Mouse (Mus musculus) stomach, embryonic 14.5 days (tissue): ENCODE measurements around the gene Knl1. TPM values are rescaled to one million over a fixed set of nuclear protein-coding genes. Genes with fewer than 3 reads are reported as not detected.
"Not testable (repeated sequence)": the region's sequence is repeated elsewhere in the genome, so short reads cannot be mapped to it uniquely, and the experiment has no call there.

Experiments used
- ATAC-seq: fragments of 200-750 bp; cut with Nextera tagmentation; 2 replicates; pipeline ENCODE4 v1.8.0; 2017; ENCODE audit warnings: low read depth, moderate TSS enrichment; ENCODE audit not compliant: insufficient number of reproducible peaks, insufficient read depth, low FRiP score
- H3K27ac ChIP-seq: fragments of 300-500 bp; sonication (generic); 2 replicates; pipeline ENCODE4 v1.5.1; 2014; ENCODE audit warnings: mild to moderate bottlenecking, low read length, moderate library complexity, mixed read lengths
- H3K27me3 ChIP-seq: fragments of 300-500 bp; sonication (generic); 2 replicates; pipeline ENCODE4 v1.6.1; 2014; ENCODE audit warnings: low read length, control low read depth, mixed read lengths; ENCODE audit not compliant: control insufficient read depth, insufficient read depth
- H3K36me3 ChIP-seq: fragments of 300-500 bp; sonication (generic); 2 replicates; pipeline ENCODE4 v1.6.1; 2014; ENCODE audit warnings: mild to moderate bottlenecking, control low read depth, low read length, moderate library complexity, mixed read lengths; ENCODE audit not compliant: control insufficient read depth, insufficient read depth
- H3K4me1 ChIP-seq: fragments of 300-500 bp; sonication (generic); 2 replicates; pipeline ENCODE4 v1.6.1; 2014; ENCODE audit warnings: low read length, control low read depth, mixed read lengths; ENCODE audit not compliant: control insufficient read depth, insufficient read depth
- H3K4me2 ChIP-seq: fragments of 300-500 bp; sonication (generic); replicated peaks from 2 replicates; pipeline ENCODE4 v1.6.1; 2014; ENCODE audit warnings: low read depth, low read length, control low read depth
- H3K4me3 ChIP-seq: fragments of 300-500 bp; sonication (generic); 2 replicates; pipeline ENCODE4 v1.5.1; 2014; ENCODE audit warnings: low read depth, low read length, control low read depth
- H3K9ac ChIP-seq: fragments of 300-500 bp; sonication (generic); replicated peaks from 2 replicates; pipeline ENCODE4 v1.6.1; 2014; ENCODE audit warnings: low read depth, mild to moderate bottlenecking, control low read depth, low read length, moderate library complexity, mixed read lengths
- H3K9me3 ChIP-seq: fragments of 300-500 bp; sonication (generic); 2 replicates; pipeline ENCODE4 v1.6.1; 2016; ENCODE audit warnings: low read depth, low read length, control low read depth; ENCODE audit not compliant: control insufficient read depth
- WGBS: fragments of 180-500 bp; shearing (Covaris S2); extraction: QIAGEN DNeasy Blood & Tissue Kit; methylation state at CpG from one replicate; pipeline ENCODE4 v1.1.7; 2014; 5-methylcytosine and 5-hydroxymethylcytosine counted together
- polyA plus RNA-seq: library from polyadenylated mRNA; unstranded; fragments of >200 nt; fragmentation: Nextera tagmentation; extraction: Ambion mirVana; gene quantifications from 2 replicates; pipeline ENCODE4 v1.2.1, GENCODE M21; 2014

The Knl1 gene
- 47.6 and 54.4 TPM in 2 replicates for polyA plus RNA-seq

DNA sequence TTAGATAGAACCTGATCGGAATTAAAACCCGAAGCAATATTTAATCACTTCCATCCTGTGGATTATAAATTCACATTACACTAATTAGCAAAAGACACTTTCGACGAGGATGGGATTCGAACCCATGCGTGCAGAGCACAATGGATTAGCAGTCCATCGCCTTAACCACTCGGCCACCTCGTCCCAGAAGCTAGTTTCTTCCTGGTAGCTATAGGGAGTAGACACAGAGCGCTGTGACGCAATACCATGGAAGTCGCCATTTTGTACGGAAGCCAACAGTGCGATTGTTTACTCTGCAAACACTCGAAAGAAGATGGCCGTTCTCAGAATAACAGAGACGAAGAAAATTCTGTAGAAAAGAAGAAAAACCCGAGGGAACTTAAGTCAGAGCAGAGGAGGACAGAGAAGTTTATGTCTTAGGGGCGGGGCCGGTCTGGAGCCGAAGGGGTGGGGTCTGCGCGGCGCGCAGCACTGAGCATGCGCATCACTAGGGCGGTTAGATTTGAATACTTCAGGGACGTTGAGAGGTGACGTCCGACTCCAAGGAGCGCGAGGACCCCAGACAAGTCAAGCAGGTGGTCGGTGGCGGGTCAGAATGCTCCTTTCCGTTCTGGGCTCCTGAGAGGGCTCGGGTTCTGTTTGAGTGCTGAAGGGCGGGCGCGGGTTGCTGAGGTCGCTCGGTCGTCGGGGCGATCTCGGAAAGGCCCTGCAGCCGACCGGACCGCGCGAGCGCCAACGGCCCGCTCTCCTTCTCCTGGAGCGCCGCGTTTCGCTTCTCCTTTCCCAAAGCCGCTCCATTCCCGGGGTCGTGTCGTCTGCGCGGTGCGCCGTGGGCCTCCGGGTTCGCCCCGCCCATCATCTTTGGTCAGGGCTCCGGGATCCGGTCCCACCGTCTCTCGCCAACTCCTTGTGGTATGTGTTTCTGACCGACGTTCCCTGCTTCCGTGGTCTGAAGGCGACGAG lies at the start of gene Knl1:
Gene Knl1, plus strand, starts transcription at position 471 of the 963 bp plus-strand sequence.
- ATAC-seq, result peak; percentile 94
- peaks cover 5% of the 10 kb centered on the region; the same call in 1 of the 2 replicates for H3K4me1 ChIP-seq
- H3K4me3 ChIP-seq, result peak within 1 kb of the TSS; percentile 93
- under 1% methylated on average over 77 of the region's 77 CpGs for WGBS
- H3K9ac ChIP-seq, result peak within 1 kb of the TSS; percentile 73
- peak within 1 kb of the TSS; percentile 84 for H3K27ac ChIP-seq
- H3K36me3 ChIP-seq, result no peaks in the 10 kb centered on the region
- no peaks in the 10 kb centered on the region for H3K9me3 ChIP-seq
- peak within 1 kb of the TSS; percentile 50 for H3K4me2 ChIP-seq
- H3K27me3 ChIP-seq, result no peaks in the 10 kb centered on the region

DNA sequence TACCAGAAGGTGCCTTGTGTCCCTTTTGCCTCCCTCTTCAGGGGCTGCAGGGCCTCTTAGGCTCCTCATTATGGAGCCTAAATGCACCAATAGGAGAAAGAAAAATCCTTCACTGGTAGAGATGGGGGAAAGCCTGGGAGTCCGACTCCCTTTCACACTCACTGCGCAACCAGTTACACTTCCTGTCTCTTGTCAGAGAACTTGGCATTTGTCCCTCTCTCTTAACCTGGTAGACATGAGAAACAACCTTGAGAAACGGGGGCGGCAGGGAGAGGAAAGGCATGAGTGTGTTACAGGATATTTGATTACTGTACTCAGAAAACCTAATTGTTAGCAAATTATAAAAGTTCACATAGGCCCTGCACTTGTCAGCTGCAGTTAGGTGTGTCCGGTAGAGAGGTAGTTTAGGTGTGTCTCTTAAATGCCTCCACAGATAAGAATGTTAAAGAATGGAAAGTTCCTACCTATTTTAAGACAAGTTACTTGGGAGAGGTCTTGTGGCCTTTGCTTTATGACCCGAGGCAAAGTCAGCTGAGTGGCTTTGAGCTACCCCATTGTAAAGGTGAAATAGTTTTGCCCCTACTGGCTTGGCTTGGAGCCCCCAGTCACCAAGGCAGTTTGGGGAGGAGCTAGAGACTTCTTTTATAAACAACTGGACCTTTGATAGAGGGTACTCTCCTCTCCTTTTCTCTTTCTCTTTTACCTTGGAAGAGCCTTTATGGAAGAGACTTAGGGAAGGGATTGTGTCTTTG lies 48.6 kb upstream of the Knl1 start:
- 61% methylated on average over 6 of the region's 6 CpGs for WGBS
- no peak for ATAC-seq

DNA sequence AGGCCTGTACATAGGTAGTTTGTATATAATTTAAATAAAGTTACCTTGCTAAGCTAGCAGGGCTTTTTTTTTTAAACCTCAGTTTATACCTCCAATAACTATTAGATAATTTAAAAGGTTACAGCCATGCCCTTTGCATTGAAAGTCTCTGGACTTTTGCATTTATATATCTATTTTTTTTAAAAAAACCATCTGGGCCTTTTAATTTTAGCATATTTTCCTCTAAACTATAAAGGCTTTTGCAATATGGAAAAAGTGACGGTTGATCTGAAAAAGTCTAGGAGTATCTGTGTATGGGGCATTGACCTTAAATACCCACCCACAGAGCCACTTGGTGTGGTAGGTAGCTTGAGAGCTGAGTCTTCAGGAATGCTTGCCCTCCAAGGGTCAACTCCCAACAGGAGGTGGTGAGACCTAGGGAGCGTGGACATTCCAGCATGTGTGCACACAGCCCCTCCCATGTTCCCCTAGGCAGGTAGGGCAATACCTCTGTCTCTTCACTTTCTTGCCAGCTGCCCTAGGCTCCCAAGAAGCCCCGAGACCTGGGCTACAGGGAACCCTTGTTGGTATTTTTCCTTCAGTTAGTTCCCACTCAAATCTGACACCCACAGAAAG lies 47.8 kb upstream of the Knl1 start:
- Histone ChIP-seq H3K4me2 (no peak overlapping the region), H3K36me3 (no peaks in the 10 kb centered on the region), H3K4me3 (no peak overlapping the region), H3K27ac (no peak overlapping the region), H3K4me1 (0 out of 2 replicates have a peak, but pooled peaks cover 1% of the 10 kb centered on the region), H3K27me3 (no peaks in the 10 kb centered on the region), H3K9me3 (no peaks in the 10 kb centered on the region), H3K9ac (no peak overlapping the region)
- ATAC-seq, result no peak
- 67% methylated on average over 3 of the region's 3 CpGs for WGBS

More for the DNA sequence above, 48.6 kb upstream of the Knl1 start:
- H3K9me3 ChIP-seq, result no peaks in the 10 kb centered on the region
- no peak overlapping the region for H3K27ac ChIP-seq
- no peak overlapping the region for H3K9ac ChIP-seq
- H3K4me1 ChIP-seq, result 0 out of 2 replicates have a peak, but pooled peaks cover 2% of the 10 kb centered on the region
- no peaks in the 10 kb centered on the region for H3K36me3 ChIP-seq
- no peak overlapping the region for H3K4me2 ChIP-seq
- H3K27me3 ChIP-seq, result no peaks in the 10 kb centered on the region
- no peak overlapping the region for H3K4me3 ChIP-seq

DNA sequence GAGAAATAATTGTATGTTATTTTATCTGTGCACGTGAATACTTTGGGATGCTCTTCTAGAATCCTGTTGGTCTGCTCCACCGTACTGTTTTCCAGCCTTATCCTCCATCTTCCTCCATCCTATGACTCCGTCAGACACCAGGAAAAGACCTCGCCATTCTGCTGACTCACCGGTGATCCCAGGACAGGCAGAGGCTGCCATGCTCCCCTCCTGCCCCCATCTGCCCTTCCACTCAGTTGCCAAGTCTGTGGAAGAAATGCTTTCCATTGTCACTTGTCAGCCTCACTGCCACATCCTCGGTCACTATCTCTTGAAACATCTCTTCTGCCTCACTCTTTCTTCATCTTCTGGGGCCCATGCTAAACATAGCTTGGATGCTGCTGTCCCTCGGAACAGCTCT lies 40.0 kb upstream of the Knl1 start:
- no peaks in the 10 kb centered on the region for H3K4me1 ChIP-seq
- 79% methylated on average over 7 of the region's 7 CpGs for WGBS
- H3K27me3 ChIP-seq, result no peaks in the 10 kb centered on the region
- no peak overlapping the region for H3K4me2 ChIP-seq
- no peak for ATAC-seq
- H3K9me3 ChIP-seq, result no peaks in the 10 kb centered on the region
- no peak overlapping the region for H3K9ac ChIP-seq
- no peaks in the 10 kb centered on the region for H3K36me3 ChIP-seq
- no peak overlapping the region for H3K27ac ChIP-seq
- H3K4me3 ChIP-seq, result no peak overlapping the region

DNA sequence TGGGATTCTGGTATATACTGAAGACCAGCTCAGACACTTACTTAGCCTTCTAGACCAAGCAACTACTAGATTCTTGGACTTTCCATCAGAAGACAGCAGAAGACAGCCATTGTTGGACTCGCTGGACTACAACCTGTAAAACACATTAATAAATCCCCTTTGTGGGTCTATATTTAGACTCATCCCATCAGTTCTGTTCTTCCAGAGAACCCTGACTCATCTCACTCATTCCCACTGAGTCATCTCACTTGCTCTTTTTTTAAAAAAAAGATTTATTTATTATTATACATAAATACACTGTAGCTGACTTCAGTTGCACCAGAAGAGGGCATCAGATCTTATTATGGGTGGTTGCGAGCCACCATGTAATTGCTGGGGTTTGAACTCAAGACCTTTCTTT lies 37.5 kb upstream of the Knl1 start:
- Histone ChIP-seq H3K4me1 (no peaks in the 10 kb centered on the region), H3K27ac (no peak overlapping the region), H3K4me2 (no peak overlapping the region), H3K4me3 (no peak overlapping the region), H3K36me3 (no peaks in the 10 kb centered on the region), H3K9ac (no peak overlapping the region), H3K27me3 (no peaks in the 10 kb centered on the region), H3K9me3 (no peaks in the 10 kb centered on the region)
- ATAC-seq, result no peak
- WGBS, result 88% methylated on average over 2 of the region's 2 CpGs

DNA sequence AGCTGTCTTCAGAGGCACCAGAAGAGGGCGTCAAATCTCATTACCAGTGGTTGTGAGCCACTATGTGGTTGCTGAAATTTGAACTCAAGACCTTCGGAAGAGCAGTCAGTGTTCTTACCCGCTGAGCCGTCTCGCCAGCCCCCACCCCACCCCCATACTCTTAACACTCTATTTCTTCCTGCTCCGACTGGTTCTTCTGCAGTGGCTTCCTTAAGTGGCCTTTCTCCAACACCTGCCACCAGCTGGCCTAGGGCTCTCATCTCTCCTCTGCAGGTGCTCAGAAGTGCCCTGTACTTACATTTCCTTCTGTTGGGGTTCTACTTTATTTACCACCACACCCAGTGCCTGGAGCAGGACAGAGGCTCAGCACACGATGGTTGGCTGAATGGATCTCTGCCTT lies 31.9 kb upstream of the Knl1 start:
- H3K9ac ChIP-seq, result no peak overlapping the region
- 69% methylated on average over 7 of the region's 7 CpGs for WGBS

DNA sequence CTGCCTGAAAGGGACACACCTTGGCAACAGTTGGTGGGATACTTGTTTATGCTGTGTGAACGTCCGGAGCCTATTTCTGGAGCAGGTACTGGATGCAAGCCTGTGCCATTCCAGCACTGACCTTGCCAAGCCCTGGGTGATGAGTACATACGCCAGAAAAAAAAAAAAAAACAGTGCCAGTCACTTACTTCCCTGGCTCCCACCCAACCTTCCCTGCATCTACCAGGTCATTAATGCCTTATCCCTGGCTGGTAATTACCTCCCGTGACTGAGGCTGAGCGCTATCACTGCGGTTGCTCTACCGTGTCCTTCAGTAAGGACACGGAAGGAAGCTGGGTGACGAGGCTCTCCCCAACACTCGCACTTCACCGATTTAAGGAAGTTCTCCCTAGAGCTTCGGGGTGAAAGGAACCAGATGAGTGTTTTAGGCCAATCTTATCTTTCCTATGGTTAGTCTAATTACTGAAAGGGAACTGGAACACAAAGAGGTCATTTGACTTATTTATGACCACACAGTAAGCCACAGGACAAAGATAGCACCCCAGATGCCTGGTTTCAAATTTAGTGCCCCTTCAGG lies 31.2 kb upstream of the Knl1 start:
- Histone ChIP-seq H3K4me3 (no peak overlapping the region), H3K4me2 (no peak overlapping the region), H3K9ac (no peak overlapping the region), H3K27me3 (no peaks in the 10 kb centered on the region), H3K4me1 (peaks cover 4% of the 10 kb centered on the region; the same call in 1 of the 2 replicates), H3K9me3 (no peaks in the 10 kb centered on the region), H3K36me3 (no peaks in the 10 kb centered on the region), H3K27ac (no peak overlapping the region)
- 77% methylated on average over 12 of the region's 12 CpGs for WGBS
- ATAC-seq, result no peak

More for the DNA sequence above, 31.9 kb upstream of the Knl1 start:
- Histone ChIP-seq H3K4me2 (no peak overlapping the region), H3K36me3 (no peaks in the 10 kb centered on the region), H3K9me3 (no peaks in the 10 kb centered on the region), H3K4me3 (no peak overlapping the region), H3K4me1 (peaks cover 4% of the 10 kb centered on the region; the same call in 1 of the 2 replicates), H3K27ac (no peak overlapping the region), H3K27me3 (no peaks in the 10 kb centered on the region)
- no peak for ATAC-seq

DNA sequence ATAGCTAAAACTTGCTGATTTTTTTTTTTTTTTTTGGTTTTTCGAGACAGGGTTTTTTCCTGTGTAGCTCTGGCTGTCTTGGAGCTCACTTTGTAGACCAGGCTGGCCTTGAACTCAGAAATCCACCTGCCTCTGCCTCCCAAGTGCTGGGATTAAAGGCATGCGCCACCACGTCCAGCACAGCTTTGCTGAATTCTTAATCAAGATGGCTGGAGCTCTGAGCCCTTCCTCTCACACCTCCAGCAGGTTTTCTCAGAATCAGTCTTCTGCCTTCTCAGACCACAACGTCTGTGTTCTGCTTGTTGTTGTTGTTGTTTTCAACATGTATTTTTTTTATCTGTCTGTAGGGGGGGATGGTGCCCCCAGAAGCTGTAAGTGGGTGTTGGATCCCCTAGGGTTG lies 30.6 kb upstream of the Knl1 start:
- ATAC-seq, H3K27me3 ChIP-seq, H3K4me2 ChIP-seq, H3K36me3 ChIP-seq, H3K9me3 ChIP-seq, H3K27ac ChIP-seq, H3K4me3 ChIP-seq, H3K4me1 ChIP-seq, H3K9ac ChIP-seq: not testable (repeated sequence)
- WGBS, result 83% methylated on average over 4 of the region's 4 CpGs
